Mouse (Mus musculus): ENCODE measurements around the gene Otud3.

DNA sequence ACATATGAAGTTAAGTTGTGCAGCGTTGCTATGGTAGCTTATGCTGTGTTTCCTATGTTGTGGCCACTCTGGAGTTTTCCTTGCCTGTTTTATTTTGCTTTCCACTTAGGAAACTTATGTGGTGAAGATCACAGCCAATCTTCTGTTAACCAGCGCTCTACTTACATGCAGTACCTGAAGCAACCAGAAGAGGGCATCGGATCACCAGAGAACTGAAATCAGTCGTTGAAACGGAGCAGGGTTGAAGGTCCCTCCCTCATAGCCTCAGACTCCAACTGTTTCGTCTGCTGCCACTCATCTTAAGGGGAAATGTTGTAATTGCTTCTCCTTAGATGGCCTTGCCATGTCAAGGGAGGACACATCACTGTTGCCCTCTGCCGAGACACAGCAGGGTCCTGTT is 47.3 kb downstream of the Otud3 start:
- TF ChIP-seq RCOR1 (IDR thresholded peaks at IDR 0.05; ENCODE audit: low read depth, low read length) (no peak), CTCF (IDR thresholded peaks at IDR 0.05 in 2 of 3, conservative IDR thresholded peaks at IDR 0.05 in 1 of 3; ENCODE audit: control insufficient read depth in 1 of 3, insufficient read depth in 1 of 3, low read depth in 2 of 3, low read length in 3 of 3, poor library complexity in 1 of 3, severe bottlenecking in 1 of 3) (peak; percentile 69 to 81 (median 80)), USF2 (IDR thresholded peaks at IDR 0.05; ENCODE audit: borderline replicate concordance in 1 of 2, insufficient read depth in 1 of 2, low read depth in 1 of 2, low read length in 2 of 2) (no peak), MXI1 (IDR thresholded peaks at IDR 0.05; ENCODE audit: low read depth, low read length) (no peak), NRF1 (IDR thresholded peaks at IDR 0.05; ENCODE audit: insufficient read depth, low read depth, low read length, poor library complexity, severe bottlenecking) (no peak), SMC3 (IDR thresholded peaks at IDR 0.05; ENCODE audit: low read depth, low read length) (peak; percentile 79), POLR2A (IDR thresholded peaks at IDR 0.05; ENCODE audit: control insufficient read depth in 1 of 2, insufficient read depth in 1 of 2, low read depth in 1 of 2, low read length in 2 of 2, poor library complexity in 1 of 2) (no peak), TBP (IDR thresholded peaks at IDR 0.05; ENCODE audit: low read depth, low read length) (no peak)
